Mouse (Mus musculus): ENCODE data around the gene Olfr312. TPM values are rescaled to one million over a fixed set of nuclear protein-coding genes. Genes with fewer than 3 reads are reported as not detected.
"Not testable (repeated sequence)": the region's sequence is repeated elsewhere in the genome, so short reads cannot be mapped to it uniquely, and the experiment has no call there.

Gene Olfr312
- polyA plus RNA-seq, 1 experiment from 2014 or later, result not detected

- H3K4me2 ChIP-seq; H3K27me3 ChIP-seq (replicated peaks; ENCODE audit: control insufficient read depth, insufficient read depth, low read length); H3K27ac ChIP-seq (ENCODE audit: low read depth, low read length); DNase-seq (ENCODE audit: low spot score); ATAC-seq (replicated peaks; ENCODE audit: low FRiP score); H3K4me3 ChIP-seq (ENCODE audit: low read depth, low read length); H3K9me3 ChIP-seq (ENCODE audit: control insufficient read depth, low read length); H3K36me3 ChIP-seq (ENCODE audit: control insufficient read depth, insufficient read depth, low read length); H3K9ac ChIP-seq (ENCODE audit: low read depth, low read length); H3K4me1 ChIP-seq (replicated peaks; ENCODE audit: control insufficient read depth, insufficient read depth, low read length): not testable (repeated sequence)
- 62% methylated on average over 3 of the region's 3 CpGs for WGBS
Measured at GRCm38 (mm10) chr11:58832541-58832940, 3.5 kb downstream of the Olfr312 start.

DNA sequence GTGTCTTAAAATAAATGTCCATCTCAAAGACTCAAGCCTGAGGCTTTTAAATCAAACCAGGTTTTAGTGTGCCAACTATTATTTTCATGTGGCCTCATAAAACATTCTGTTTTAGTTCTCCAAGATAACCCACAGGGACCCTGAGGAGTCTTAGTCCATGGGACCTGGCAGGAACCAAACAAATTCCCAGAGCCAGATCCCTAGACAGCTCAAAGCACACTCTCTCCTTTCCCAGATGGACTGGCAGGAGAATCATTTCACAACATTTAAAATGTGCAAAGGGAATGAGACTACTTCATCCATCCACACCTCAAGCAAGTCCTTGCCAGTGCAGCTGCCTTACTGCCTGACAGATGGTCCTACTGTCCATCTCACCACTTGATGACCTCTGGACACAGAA lies 9.9 kb downstream of the Olfr312 start, which contains the start of gene Olfr311:
TSS of gene Olfr311 (plus strand) at position 301 of the 400 bp plus-strand sequence.
- H3K27me3 ChIP-seq (replicated peaks; ENCODE audit: control insufficient read depth, insufficient read depth, low read length); H3K4me2 ChIP-seq; H3K9ac ChIP-seq (ENCODE audit: low read depth, low read length); H3K4me3 ChIP-seq (ENCODE audit: low read depth, low read length); H3K4me1 ChIP-seq (replicated peaks; ENCODE audit: control insufficient read depth, insufficient read depth, low read length); H3K36me3 ChIP-seq (ENCODE audit: control insufficient read depth, insufficient read depth, low read length); H3K9me3 ChIP-seq (ENCODE audit: control insufficient read depth, low read length); H3K27ac ChIP-seq (ENCODE audit: low read depth, low read length); ATAC-seq (replicated peaks; ENCODE audit: low FRiP score); DNase-seq (ENCODE audit: low spot score): not testable (repeated sequence)

DNA sequence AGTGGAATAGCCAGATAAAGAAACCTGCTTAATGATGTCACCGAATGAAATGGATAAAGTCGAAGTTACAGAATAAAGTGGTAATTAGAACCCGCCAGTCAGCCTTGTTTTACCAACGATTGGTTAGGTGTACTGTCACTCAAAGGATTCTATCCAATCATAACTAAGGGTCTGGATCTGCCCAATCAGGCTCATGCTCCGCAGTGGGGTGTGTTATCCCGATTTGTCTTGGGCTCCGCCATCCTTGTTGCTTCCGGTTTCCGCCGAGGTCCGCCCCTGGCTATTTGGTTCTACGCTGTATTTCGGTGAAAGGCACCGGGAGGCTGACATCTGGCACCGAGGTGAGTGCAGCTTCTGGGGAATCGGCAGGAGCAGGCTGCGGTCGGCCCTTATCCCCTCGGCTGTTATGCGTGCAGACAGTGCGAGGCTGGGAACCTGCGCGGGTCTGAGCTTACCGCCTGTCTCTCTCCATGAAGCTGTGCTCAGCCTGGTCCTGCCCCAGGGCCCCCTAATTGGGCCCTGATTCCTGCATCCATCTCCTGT lies 18.0 kb downstream of the Olfr312 start, which contains the start of gene Gm12258:
TSS of gene Gm12258 (plus strand) at position 240 of the 543 bp plus-strand sequence.
- peak within 1 kb of the TSS; percentile 88 for H3K4me2 ChIP-seq
- under 1% methylated on average over 24 of the region's 24 CpGs for WGBS
- ATAC-seq (replicated peaks; ENCODE audit: low FRiP score) (peak; percentile 100), DNase-seq (ENCODE audit: low spot score) (peak; percentile 82)
- H3K27ac ChIP-seq (ENCODE audit: low read depth, low read length), result no peak within 1 kb of the TSS
- peak within 1 kb of the TSS; percentile 82 for H3K4me3 ChIP-seq (ENCODE audit: low read depth, low read length)
- H3K27me3 ChIP-seq (replicated peaks; ENCODE audit: control insufficient read depth, insufficient read depth, low read length), result no peaks in the 10 kb centered on the region
- peaks cover 5% of the 10 kb centered on the region for H3K4me1 ChIP-seq (replicated peaks; ENCODE audit: control insufficient read depth, insufficient read depth, low read length)
- H3K36me3 ChIP-seq (ENCODE audit: control insufficient read depth, insufficient read depth, low read length), result peaks cover 6% of the 10 kb centered on the region; the same call in 1 of the 2 replicates
- no peaks in the 10 kb centered on the region for H3K9me3 ChIP-seq (ENCODE audit: control insufficient read depth, low read length)
- H3K9ac ChIP-seq (ENCODE audit: low read depth, low read length), result peak within 1 kb of the TSS; percentile 83

DNA sequence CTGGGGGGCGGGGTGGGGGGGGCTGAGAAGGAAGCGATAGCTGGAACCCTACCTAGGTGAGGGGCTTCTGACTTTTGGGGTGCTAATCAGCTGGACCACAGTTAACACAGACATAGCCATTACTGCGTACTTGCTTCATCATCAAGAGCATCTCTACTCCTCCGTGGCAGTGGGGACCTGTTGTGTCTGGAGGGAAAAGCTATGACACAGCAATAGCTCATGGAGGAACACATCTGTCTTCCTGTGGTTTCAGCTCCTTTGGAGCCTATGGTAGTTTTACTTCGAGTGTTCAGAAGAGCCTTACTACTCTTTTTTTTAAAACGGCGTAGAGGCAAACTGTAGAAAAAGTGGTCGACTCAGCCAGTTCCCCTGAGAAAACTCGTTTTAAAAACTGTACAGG lies 18.6 kb downstream of the Olfr312 start:
- peaks cover 5% of the 10 kb centered on the region for H3K4me1 ChIP-seq (replicated peaks; ENCODE audit: control insufficient read depth, insufficient read depth, low read length)
- no peak for DNase-seq (ENCODE audit: low spot score)
- ATAC-seq (replicated peaks; ENCODE audit: low FRiP score), result no peak; the same call in 1 of the 2 replicates
- peaks cover 6% of the 10 kb centered on the region; the same call in 1 of the 2 replicates for H3K36me3 ChIP-seq (ENCODE audit: control insufficient read depth, insufficient read depth, low read length)
- peak overlapping the region; percentile 88 for H3K4me2 ChIP-seq
- H3K9me3 ChIP-seq (ENCODE audit: control insufficient read depth, low read length), result no peaks in the 10 kb centered on the region
- WGBS, result 41% methylated on average over 9 of the region's 9 CpGs
- peak overlapping the region; percentile 83 for H3K9ac ChIP-seq (ENCODE audit: low read depth, low read length)
- H3K4me3 ChIP-seq (ENCODE audit: low read depth, low read length), result peak overlapping the region; percentile 82
- H3K27ac ChIP-seq (ENCODE audit: low read depth, low read length), result no peak overlapping the region
- no peaks in the 10 kb centered on the region for H3K27me3 ChIP-seq (replicated peaks; ENCODE audit: control insufficient read depth, insufficient read depth, low read length)

DNA sequence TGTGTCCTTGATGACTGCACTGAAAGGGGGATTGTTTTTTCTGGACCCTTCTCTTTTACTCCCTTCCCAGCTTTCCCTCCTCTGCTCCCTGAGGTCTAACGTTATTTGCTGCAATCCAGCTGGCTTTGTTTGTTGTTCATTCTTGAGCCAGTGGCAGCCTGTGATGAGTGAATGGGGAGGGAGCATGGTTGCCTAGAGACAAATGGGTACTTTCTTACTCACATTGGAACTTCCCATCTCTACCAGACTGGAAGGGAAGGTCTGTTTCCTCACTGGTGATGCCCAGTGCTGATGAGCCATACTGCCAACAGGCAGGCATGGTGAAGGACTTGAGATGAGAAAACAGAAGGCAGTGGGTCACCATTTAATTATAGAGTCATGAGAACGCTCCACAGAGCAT lies 20.7 kb downstream of the Olfr312 start:
- H3K4me3 ChIP-seq (ENCODE audit: low read depth, low read length), result no peak overlapping the region
- DNase-seq (ENCODE audit: low spot score) (no peak), ATAC-seq (replicated peaks; ENCODE audit: low FRiP score) (no peak)
- 79% methylated on average over 2 of the region's 2 CpGs for WGBS
- H3K36me3 ChIP-seq (ENCODE audit: control insufficient read depth, insufficient read depth, low read length), result peaks cover 6% of the 10 kb centered on the region; the same call in 1 of the 2 replicates
- no peak overlapping the region for H3K9ac ChIP-seq (ENCODE audit: low read depth, low read length)
- H3K27ac ChIP-seq (ENCODE audit: low read depth, low read length), result no peak overlapping the region
- H3K4me1 ChIP-seq (replicated peaks; ENCODE audit: control insufficient read depth, insufficient read depth, low read length), result peaks cover 5% of the 10 kb centered on the region
- no peak overlapping the region for H3K4me2 ChIP-seq
- no peaks in the 10 kb centered on the region for H3K9me3 ChIP-seq (ENCODE audit: control insufficient read depth, low read length)
- H3K27me3 ChIP-seq (replicated peaks; ENCODE audit: control insufficient read depth, insufficient read depth, low read length), result no peaks in the 10 kb centered on the region

- Histone ChIP-seq H3K4me1 (replicated peaks; ENCODE audit: control insufficient read depth, insufficient read depth, low read length) (no peaks in the 10 kb centered on the region), H3K9me3 (ENCODE audit: control insufficient read depth, low read length) (peaks cover 16% of the 10 kb centered on the region; the same call in 1 of the 2 replicates), H3K27ac (ENCODE audit: low read depth, low read length) (no peak overlapping the region), H3K4me3 (ENCODE audit: low read depth, low read length) (no peak overlapping the region), H3K9ac (ENCODE audit: low read depth, low read length) (no peak overlapping the region), H3K27me3 (replicated peaks; ENCODE audit: control insufficient read depth, insufficient read depth, low read length) (no peaks in the 10 kb centered on the region), H3K4me2 (no peak overlapping the region), H3K36me3 (ENCODE audit: control insufficient read depth, insufficient read depth, low read length) (peaks cover 40% of the 10 kb centered on the region)
- ATAC-seq (replicated peaks; ENCODE audit: low FRiP score) (no peak), DNase-seq (ENCODE audit: low spot score) (no peak)
- WGBS, result 89% methylated on average over 8 of the region's 8 CpGs
Measured at GRCm38 (mm10) chr11:58860744-58861143, 31.7 kb downstream of the Olfr312 start.

DNA sequence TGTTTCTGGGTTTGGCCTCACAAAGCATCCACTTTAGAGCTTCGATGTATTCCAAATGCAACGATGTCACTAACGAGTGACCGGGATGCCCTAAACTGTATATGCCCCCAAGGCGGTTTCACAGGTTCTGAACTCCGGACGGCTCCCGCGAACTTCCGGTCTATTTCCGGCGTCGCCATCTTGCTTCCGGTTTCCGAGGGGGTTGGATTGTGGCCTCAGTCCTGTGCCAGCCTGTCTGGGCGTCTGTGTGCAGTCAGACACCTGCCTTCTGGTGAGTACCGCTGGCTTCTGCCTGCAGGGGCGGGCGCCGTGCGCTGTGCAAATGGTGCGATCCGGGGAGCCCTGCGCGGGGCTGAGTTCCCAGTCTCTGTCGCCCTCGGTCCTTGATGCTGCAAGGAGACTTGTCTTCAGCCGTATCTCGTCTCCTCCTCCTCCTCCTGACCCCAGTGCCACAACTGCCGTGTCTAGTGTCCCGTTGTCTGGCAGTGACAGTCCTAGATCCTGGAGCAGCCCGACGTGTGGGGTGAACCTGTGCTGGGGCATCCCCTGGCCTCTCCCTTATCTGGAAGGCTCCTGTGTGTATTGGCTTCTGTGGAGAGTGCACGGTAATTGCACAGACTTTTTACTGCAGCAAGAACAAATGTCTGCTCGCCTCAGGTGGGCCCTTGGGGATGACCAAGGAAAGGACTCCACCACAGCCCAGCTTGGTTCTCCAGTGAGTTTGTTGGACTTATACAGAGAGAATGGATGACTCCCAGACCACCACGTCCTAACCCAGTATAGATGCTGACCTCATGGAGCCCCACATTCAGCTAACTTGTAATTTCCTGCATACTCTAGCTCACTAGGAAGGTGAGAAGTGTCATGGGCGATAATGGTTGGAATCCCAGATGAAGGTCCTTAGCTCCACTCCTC lies 38.3 kb downstream of the Olfr312 start, which contains the start of gene 2810021J22Rik:
TSS of gene 2810021J22Rik (plus strand) at position 178 of the 915 bp plus-strand sequence.
- Histone ChIP-seq H3K27me3 (replicated peaks; ENCODE audit: control insufficient read depth, insufficient read depth, low read length) (no peaks in the 10 kb centered on the region), H3K4me3 (ENCODE audit: low read depth, low read length) (peak within 1 kb of the TSS; percentile 74), H3K27ac (ENCODE audit: low read depth, low read length) (peak within 1 kb of the TSS; percentile 66; the same call in 1 of the 2 replicates), H3K9me3 (ENCODE audit: control insufficient read depth, low read length) (no peaks in the 10 kb centered on the region), H3K4me2 (peak within 1 kb of the TSS; percentile 62), H3K4me1 (replicated peaks; ENCODE audit: control insufficient read depth, insufficient read depth, low read length) (no peaks in the 10 kb centered on the region), H3K9ac (ENCODE audit: low read depth, low read length) (peak within 1 kb of the TSS; percentile 77), H3K36me3 (ENCODE audit: control insufficient read depth, insufficient read depth, low read length) (peaks cover 2% of the 10 kb centered on the region; the same call in 1 of the 2 replicates)
- 4% methylated on average over 37 of the region's 37 CpGs for WGBS
- ATAC-seq (replicated peaks; ENCODE audit: low FRiP score), result peak; percentile 92
- DNase-seq (ENCODE audit: low spot score), result peak; percentile 85

- 0 out of 2 replicates have a peak, but pooled peaks have one; percentile 11 for ATAC-seq (replicated peaks; ENCODE audit: low FRiP score)
- H3K27me3 ChIP-seq (replicated peaks; ENCODE audit: control insufficient read depth, insufficient read depth, low read length), result no peaks in the 10 kb centered on the region
- H3K36me3 ChIP-seq (ENCODE audit: control insufficient read depth, insufficient read depth, low read length), result peaks cover 2% of the 10 kb centered on the region; the same call in 1 of the 2 replicates
- 81% methylated on average over 6 of the region's 6 CpGs for WGBS
- H3K4me2 ChIP-seq, result peak overlapping the region; percentile 62
- peak overlapping the region; percentile 74 for H3K4me3 ChIP-seq (ENCODE audit: low read depth, low read length)
- peak overlapping the region; percentile 77 for H3K9ac ChIP-seq (ENCODE audit: low read depth, low read length)
- H3K27ac ChIP-seq (ENCODE audit: low read depth, low read length), result peak overlapping the region; percentile 66; the same call in 1 of the 2 replicates
- no peaks in the 10 kb centered on the region for H3K4me1 ChIP-seq (replicated peaks; ENCODE audit: control insufficient read depth, insufficient read depth, low read length)
- DNase-seq (ENCODE audit: low spot score), result no peak
- H3K9me3 ChIP-seq (ENCODE audit: control insufficient read depth, low read length), result no peaks in the 10 kb centered on the region
Measured at GRCm38 (mm10) chr11:58867954-58868330, 38.9 kb downstream of the Olfr312 start.
